ENCODE assay signal across 24 mouse cellular contexts in the genomic region with DNA sequence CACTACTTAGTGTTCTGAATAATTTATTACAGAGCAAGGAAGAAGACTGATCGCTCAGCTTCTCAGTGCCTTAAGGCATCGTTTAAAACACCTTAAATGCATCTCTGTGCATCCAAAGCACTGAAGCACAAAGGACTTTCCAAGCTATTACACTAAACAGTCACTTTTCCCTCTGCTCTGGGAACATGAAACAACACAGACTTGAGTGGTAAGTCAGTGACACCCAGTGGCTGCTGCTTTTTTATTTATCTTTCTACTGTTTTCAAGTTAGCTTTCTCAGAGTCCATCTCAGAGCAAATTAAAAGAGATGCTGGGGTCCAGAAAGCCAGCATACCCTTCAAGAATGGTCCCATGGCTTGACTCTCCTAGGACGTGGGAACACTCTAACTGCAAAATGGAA.
DNase-seq lines count a peak whose midpoint lies in the region; ATAC-seq and TF ChIP-seq lines count a peak whose summit lies in the region.
"Had no signal": no experiment of that assay in that cellular context is flagged by ENCODE, and none has a peak within 500 bp of the region (broad histone marks: within the 10 kb centered on the region; RNA-seq: fewer than 3 reads in every experiment).

No protein-coding gene starts in this region.

- ATAC-seq in heart, postnatal 0 days (ENCODE audit: insufficient read depth, low read depth), result no peak
- ATAC-seq in lung, postnatal 0 days, result no peak
- ATAC-seq: CD4-positive, CD25-positive, alpha-beta regulatory T cell, adult 4 months had no signal

- H3K27ac ChIP-seq in heart, postnatal 0 days (ENCODE audit: low read depth), result no peak overlapping the region
- no peak overlapping the region for H3K27ac ChIP-seq in layer of hippocampus, adult 2 months
- H3K27ac ChIP-seq in lung, postnatal 0 days (ENCODE audit: low read length), result 0 out of 2 replicates have a peak overlapping the region, but pooled peaks have one; percentile 9
- no peak overlapping the region for H3K27ac ChIP-seq in cortical plate, adult 2 months (ENCODE audit: insufficient read depth, low read length)
- H3K27ac ChIP-seq: hindbrain, embryonic 10.5 days; kidney, embryonic 15.5 days; liver, embryonic 13.5 days; lung, embryonic 15.5 days; neural tube, embryonic 13.5 days had no signal

- WGBS in heart, postnatal 0 days, result 61% methylated on average over 3 of the region's 3 CpGs
- 61% methylated on average over 3 of the region's 3 CpGs for WGBS in lung, postnatal 0 days

- no peak overlapping the region for H3K4me2 ChIP-seq in heart, postnatal 0 days (ENCODE audit: low read depth, low read length)
- H3K4me2 ChIP-seq in lung, postnatal 0 days (replicated peaks; ENCODE audit: low read depth, low read length), result no peak overlapping the region
- H3K4me2 ChIP-seq: heart, embryonic 11.5 days; kidney, embryonic 15.5 days; liver, embryonic 13.5 days; lung, embryonic 15.5 days; neural tube, embryonic 13.5 days had no signal

- DNase-seq in heart, postnatal 0 days (ENCODE audit: low spot score), result no peak
- DNase-seq in heart, postnatal 25 days (ENCODE audit: low spot score), result no peak
- no peak for DNase-seq in layer of hippocampus, adult 2 months (ENCODE audit: low spot score in 2 of 2)
- no peak for DNase-seq in layer of hippocampus, postnatal 25 days (ENCODE audit: extremely low spot score in 1 of 2, low spot score in 1 of 2)
- peak; percentile 65 for DNase-seq in lung, postnatal 0 days (ENCODE audit: low spot score)
- DNase-seq in lung, postnatal 10 days, result no peak
- DNase-seq in testis, postnatal 14 days (ENCODE audit: low spot score), result no peak
- DNase-seq: adrenal gland, postnatal 25 days; cerebellum, adult 11-12 months; cerebellum, adult 9-11 months; gastrocnemius, postnatal 10 days; kidney, adult 18-20 months; kidney, postnatal 4 days; liver, embryonic 13.5 days; lung, postnatal 4 days had no signal

- no peak for TF ChIP-seq EP300 in heart, postnatal 0 days (IDR thresholded peaks at IDR 0.05; ENCODE audit: low read depth)
- no peak for TF ChIP-seq EP300 in lung, postnatal 0 days (IDR thresholded peaks at IDR 0.05)

- no peaks in the 10 kb centered on the region for H3K27me3 ChIP-seq in heart, postnatal 0 days (ENCODE audit: control insufficient read depth, insufficient read depth, low read length)
- H3K27me3 ChIP-seq in lung, postnatal 0 days (replicated peaks; ENCODE audit: insufficient read depth, low read length), result no peaks in the 10 kb centered on the region
- H3K27me3 ChIP-seq: kidney, embryonic 15.5 days; liver, embryonic 13.5 days; lung, embryonic 15.5 days; megakaryocyte, embryonic 14.5 days; neural tube, embryonic 13.5 days had no signal

- no peaks in the 10 kb centered on the region for H3K36me3 ChIP-seq in heart, postnatal 0 days (replicated peaks; ENCODE audit: control insufficient read depth, insufficient read depth, low read length)
- H3K36me3 ChIP-seq in lung, postnatal 0 days (ENCODE audit: insufficient read depth, low read length), result no peaks in the 10 kb centered on the region
- H3K36me3 ChIP-seq: hindbrain, embryonic 10.5 days; kidney, embryonic 15.5 days; liver, embryonic 13.5 days; lung, embryonic 15.5 days; neural tube, embryonic 13.5 days had no signal

- peak; percentile 38 for TF ChIP-seq CTCF in heart, postnatal 0 days (IDR thresholded peaks at IDR 0.05; ENCODE audit: low read depth)
- TF ChIP-seq CTCF in layer of hippocampus, adult 2 months (conservative IDR thresholded peaks at IDR 0.05), result peak; percentile 61
- peak; percentile 53 for TF ChIP-seq CTCF in lung, postnatal 0 days (IDR thresholded peaks at IDR 0.05)
- TF ChIP-seq CTCF in cortical plate, adult 2 months (IDR thresholded peaks at IDR 0.05; ENCODE audit: extremely low read depth, insufficient read depth, low read length), result peak; percentile 22; the same call in 1 of the 2 replicates

- no peak overlapping the region for H3K9ac ChIP-seq in heart, postnatal 0 days (replicated peaks; ENCODE audit: low read depth, low read length)
- H3K9ac ChIP-seq in lung, postnatal 0 days (replicated peaks; ENCODE audit: low read depth), result no peak overlapping the region
- H3K9ac ChIP-seq: kidney, embryonic 15.5 days; liver, embryonic 13.5 days; lung, embryonic 15.5 days; neural tube, embryonic 13.5 days had no signal

- no peaks in the 10 kb centered on the region; the same call in 1 of the 2 replicates for H3K4me1 ChIP-seq in heart, postnatal 0 days (ENCODE audit: control insufficient read depth, insufficient read depth)
- H3K4me1 ChIP-seq in lung, postnatal 0 days (ENCODE audit: insufficient read depth, low read depth, low read length), result no peaks in the 10 kb centered on the region
- no peaks in the 10 kb centered on the region for H3K4me1 ChIP-seq in cortical plate, adult 2 months (ENCODE audit: control insufficient read depth, insufficient read depth, low read length)
- H3K4me1 ChIP-seq: liver, embryonic 13.5 days; lung, embryonic 15.5 days; megakaryocyte, embryonic 14.5 days; neural tube, embryonic 13.5 days had no signal

- no peak for TF ChIP-seq POLR2A in cortical plate, adult 2 months (IDR thresholded peaks at IDR 0.05; ENCODE audit: extremely low read depth, insufficient read depth, low read length)

- no peaks in the 10 kb centered on the region for H3K9me3 ChIP-seq in heart, postnatal 0 days (replicated peaks; ENCODE audit: control insufficient read depth, low read length)
- H3K9me3 ChIP-seq in lung, postnatal 0 days (ENCODE audit: low read length), result no peaks in the 10 kb centered on the region
- H3K9me3 ChIP-seq: hindbrain, embryonic 10.5 days; kidney, embryonic 15.5 days; liver, embryonic 13.5 days; lung, embryonic 15.5 days; neural tube, embryonic 13.5 days had no signal

- intact Hi-C loops in heart, postnatal 25 days (cut with DNase I), result loop anchor here (2.0 kb wide), 1 partner anchor 420 kb away; no protein-coding TSS in a partner anchor

- no peak overlapping the region for H3K4me3 ChIP-seq in heart, postnatal 0 days (ENCODE audit: low read depth, low read length)
- H3K4me3 ChIP-seq in layer of hippocampus, adult 2 months, result no peak overlapping the region
- no peak overlapping the region for H3K4me3 ChIP-seq in lung, postnatal 0 days (ENCODE audit: low read depth, low read length)
- H3K4me3 ChIP-seq in cortical plate, adult 2 months (ENCODE audit: insufficient read depth, low read length), result no peak overlapping the region
- H3K4me3 ChIP-seq: erythroblast, embryonic 14.5 days; hindbrain, embryonic 10.5 days; kidney, embryonic 15.5 days; liver, embryonic 13.5 days; lung, embryonic 15.5 days; megakaryocyte, embryonic 14.5 days; neural tube, embryonic 13.5 days had no signal
